Mouse (Mus musculus) forebrain, embryonic 11.5 days (tissue): ENCODE data around the gene Mrpl54. TPM values are rescaled to one million over a fixed set of nuclear protein-coding genes. Genes with fewer than 3 reads are reported as not detected.
A peak's percentile ranks its signal among the peaks of the same experiment; 100 is the strongest.

Experiments
- ATAC-seq: fragments of 200-750 bp; cut with Nextera tagmentation; replicated peaks from 2 replicates; pipeline ENCODE4 v1.8.0; 2017; ENCODE audit warnings: moderate TSS enrichment; ENCODE audit not compliant: low FRiP score
- DNase-seq: peaks from one replicate; pipeline ENCODE4 v3.0.0-alpha.2; 2017; ENCODE audit warnings: low spot score
- H3K27ac ChIP-seq: fragments of 300-500 bp; sonication (generic); 2 replicates; pipeline ENCODE4 v1.5.1; 2014; ENCODE audit warnings: low read depth, low read length
- H3K27me3 ChIP-seq: fragments of 300-500 bp; sonication (generic); 2 replicates; pipeline ENCODE4 v1.6.1; 2014; ENCODE audit warnings: mild to moderate bottlenecking, low read length, mixed read lengths; ENCODE audit not compliant: control insufficient read depth, insufficient read depth
- H3K36me3 ChIP-seq: fragments of 300-500 bp; sonication (generic); 2 replicates; pipeline ENCODE4 v1.6.1; 2014; ENCODE audit warnings: mild to moderate bottlenecking, low read length, moderate library complexity, mixed read lengths; ENCODE audit not compliant: control insufficient read depth, insufficient read depth
- H3K4me1 ChIP-seq: fragments of 300-500 bp; sonication (generic); replicated peaks from 2 replicates; pipeline ENCODE4 v1.6.1; 2014; ENCODE audit warnings: low read length, mixed read lengths; ENCODE audit not compliant: control insufficient read depth, insufficient read depth
- H3K4me2 ChIP-seq: fragments of 300-500 bp; sonication (generic); 2 replicates; pipeline ENCODE4 v1.6.1; 2014; ENCODE audit warnings: low read depth, mild to moderate bottlenecking, low read length, moderate library complexity, mixed read lengths; ENCODE audit not compliant: severe bottlenecking
- H3K4me3 ChIP-seq: fragments of 300-500 bp; sonication (generic); 2 replicates; pipeline ENCODE4 v1.5.1; 2014; ENCODE audit warnings: low read depth, low read length
- H3K9ac ChIP-seq: fragments of 300-500 bp; sonication (generic); 2 replicates; pipeline ENCODE4 v1.6.1; 2014; ENCODE audit warnings: low read length
- H3K9me3 ChIP-seq: fragments of 300-500 bp; sonication (generic); 2 replicates; pipeline ENCODE4 v1.6.1; 2016; ENCODE audit warnings: low read length, mixed read lengths; ENCODE audit not compliant: control insufficient read depth
- WGBS: fragments of 180-500 bp; shearing (Covaris S2); extraction: QIAGEN DNeasy Blood & Tissue Kit; methylation state at CpG from one replicate; pipeline ENCODE4 v1.1.7; 2014; 5-methylcytosine and 5-hydroxymethylcytosine counted together
- polyA plus RNA-seq: library from polyadenylated mRNA; unstranded; fragments of >200 nt; fragmentation: Nextera tagmentation; extraction: Ambion mirVana; gene quantifications from 2 replicates; pipeline ENCODE4 v1.2.1, GENCODE M21; 2014

Mrpl54 gene
- polyA plus RNA-seq, 1 experiment from 2014 or later: 147 TPM

- no peaks in the 10 kb centered on the region; the same call in 1 of the 2 replicates for H3K4me1 ChIP-seq
- no peak overlapping the region for H3K27ac ChIP-seq
- DNase-seq: peak; percentile 77
- no peak overlapping the region for H3K4me3 ChIP-seq
- H3K27me3 ChIP-seq: no peaks in the 10 kb centered on the region
- H3K4me2 ChIP-seq: no peak overlapping the region
- H3K9ac ChIP-seq: no peak overlapping the region; the same call in 1 of the 2 replicates
- H3K9me3 ChIP-seq: no peaks in the 10 kb centered on the region
- peak; percentile 61; the same call in 1 of the 2 replicates for ATAC-seq
- peaks cover 17% of the 10 kb centered on the region for H3K36me3 ChIP-seq
- WGBS: 31% methylated on average over 6 of the region's 9 CpGs
Measured at GRCm38 (mm10) chr10:81304597-81305238, 38.0 kb upstream of the Mrpl54 start.

- no peak overlapping the region for H3K27ac ChIP-seq
- 83% methylated on average over 7 of the region's 7 CpGs for WGBS
- no peaks in the 10 kb centered on the region for H3K9me3 ChIP-seq
- no peak for DNase-seq
- no peak overlapping the region for H3K4me2 ChIP-seq
- no peak overlapping the region for H3K9ac ChIP-seq
- H3K4me3 ChIP-seq: no peak overlapping the region
- peaks cover 13% of the 10 kb centered on the region for H3K36me3 ChIP-seq
- H3K4me1 ChIP-seq: no peaks in the 10 kb centered on the region; the same call in 1 of the 2 replicates
- no peaks in the 10 kb centered on the region for H3K27me3 ChIP-seq
- no peak for ATAC-seq
Measured at GRCm38 (mm10) chr10:81303761-81304160, 37.0 kb upstream of the Mrpl54 start.

GRCm38 (mm10) chr10:81303258-81303657 is 36.5 kb upstream of the Mrpl54 start:
- H3K36me3 ChIP-seq: peaks cover 13% of the 10 kb centered on the region
- H3K4me3 ChIP-seq: no peak overlapping the region
- no peaks in the 10 kb centered on the region; the same call in 1 of the 2 replicates for H3K4me1 ChIP-seq
- H3K27ac ChIP-seq: no peak overlapping the region
- no peak overlapping the region for H3K4me2 ChIP-seq
- H3K9me3 ChIP-seq: no peaks in the 10 kb centered on the region
- ATAC-seq (no peak), DNase-seq (no peak)
- H3K9ac ChIP-seq: no peak overlapping the region
- 78% methylated on average over 10 of the region's 10 CpGs for WGBS
- no peaks in the 10 kb centered on the region for H3K27me3 ChIP-seq

DNA sequence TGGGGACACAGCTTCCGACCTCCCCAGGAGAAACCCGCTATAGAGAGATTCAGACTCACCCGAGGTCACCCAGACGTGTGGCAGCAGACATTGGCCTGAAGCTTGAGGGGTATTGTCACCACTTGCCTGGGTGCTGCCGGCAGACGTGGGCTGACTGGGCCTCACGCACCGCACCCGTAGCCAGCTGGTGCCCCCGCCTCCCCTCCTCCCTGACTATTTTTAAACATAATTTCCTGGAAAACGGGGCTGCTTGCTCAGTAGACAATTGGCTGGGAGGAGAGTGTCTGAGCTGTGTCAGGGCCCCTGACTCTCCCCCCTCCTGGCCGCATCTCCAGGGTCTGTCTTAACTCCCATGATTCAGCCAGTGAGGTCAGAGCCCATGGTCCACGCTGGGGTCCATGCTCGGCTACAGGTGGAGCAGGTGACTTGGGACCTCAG is 36.1 kb upstream of the Mrpl54 start:
- no peaks in the 10 kb centered on the region for H3K27me3 ChIP-seq
- 82% methylated on average over 14 of the region's 14 CpGs for WGBS
- H3K4me2 ChIP-seq: no peak overlapping the region
- DNase-seq (no peak), ATAC-seq (no peak)
- H3K9ac ChIP-seq: no peak overlapping the region
- peaks cover 8% of the 10 kb centered on the region; the same call in 1 of the 2 replicates for H3K36me3 ChIP-seq
- H3K27ac ChIP-seq: no peak overlapping the region
- no peaks in the 10 kb centered on the region; the same call in 1 of the 2 replicates for H3K4me1 ChIP-seq
- no peak overlapping the region for H3K4me3 ChIP-seq
- no peaks in the 10 kb centered on the region for H3K9me3 ChIP-seq

DNA sequence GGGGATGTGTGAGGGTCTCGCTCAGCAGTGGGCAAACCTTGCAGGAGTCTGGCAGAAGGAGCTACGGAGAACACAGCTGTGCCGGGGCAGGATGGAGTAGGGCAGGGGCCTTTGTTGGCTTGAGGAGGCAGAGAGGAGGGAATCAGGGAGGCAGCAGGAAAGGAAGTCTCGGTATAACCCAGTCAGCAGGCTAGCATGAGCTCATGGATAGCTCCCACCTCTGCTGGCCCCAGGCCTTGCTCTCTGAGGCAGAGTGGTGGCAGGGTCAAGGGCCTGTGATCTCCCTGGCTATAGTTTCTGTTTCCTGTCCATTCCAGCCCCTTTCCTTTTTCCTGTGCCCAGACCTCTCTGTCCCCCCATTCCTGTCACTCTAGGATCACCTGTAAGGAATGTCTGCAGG is 35.6 kb upstream of the Mrpl54 start:
- ATAC-seq: no peak

GRCm38 (mm10) chr10:81301321-81301720 is 34.6 kb upstream of the Mrpl54 start:
- no peaks in the 10 kb centered on the region for H3K27me3 ChIP-seq
- H3K4me1 ChIP-seq: peaks cover 2% of the 10 kb centered on the region; the same call in 1 of the 2 replicates
- WGBS: 85% methylated on average over 9 of the region's 9 CpGs
- no peaks in the 10 kb centered on the region for H3K9me3 ChIP-seq
- no peak overlapping the region for H3K27ac ChIP-seq
- DNase-seq (no peak), ATAC-seq (no peak)
- H3K36me3 ChIP-seq: no peaks in the 10 kb centered on the region
- H3K4me3 ChIP-seq: no peak overlapping the region
- no peak overlapping the region for H3K4me2 ChIP-seq
- no peak overlapping the region for H3K9ac ChIP-seq

More for the DNA sequence above, 35.6 kb upstream of the Mrpl54 start:
- 76% methylated on average over 4 of the region's 4 CpGs for WGBS
- Histone ChIP-seq H3K27ac (no peak overlapping the region), H3K4me3 (no peak overlapping the region), H3K36me3 (peaks cover 5% of the 10 kb centered on the region; the same call in 1 of the 2 replicates), H3K9ac (0 out of 2 replicates have a peak overlapping the region, but pooled peaks have one; percentile 6), H3K9me3 (no peaks in the 10 kb centered on the region), H3K4me1 (peaks cover under 1% of the 10 kb centered on the region; the same call in 1 of the 2 replicates), H3K4me2 (no peak overlapping the region), H3K27me3 (no peaks in the 10 kb centered on the region)
- no peak for DNase-seq

- Histone ChIP-seq H3K27ac (no peak overlapping the region), H3K4me3 (no peak overlapping the region), H3K9ac (no peak overlapping the region), H3K36me3 (no peaks in the 10 kb centered on the region), H3K9me3 (no peaks in the 10 kb centered on the region), H3K4me1 (peaks cover 2% of the 10 kb centered on the region; the same call in 1 of the 2 replicates), H3K27me3 (no peaks in the 10 kb centered on the region), H3K4me2 (no peak overlapping the region)
- DNase-seq (no peak), ATAC-seq (no peak)
- WGBS: 86% methylated on average over 9 of the region's 9 CpGs
Measured at GRCm38 (mm10) chr10:81300352-81300907, 33.7 kb upstream of the Mrpl54 start.

GRCm38 (mm10) chr10:81299585-81300351 is 33.0 kb upstream of the Mrpl54 start:
- DNase-seq: no peak
- Histone ChIP-seq H3K4me2 (no peak overlapping the region), H3K27me3 (no peaks in the 10 kb centered on the region), H3K4me1 (peaks cover 4% of the 10 kb centered on the region; the same call in 1 of the 2 replicates), H3K9ac (no peak overlapping the region), H3K9me3 (no peaks in the 10 kb centered on the region), H3K36me3 (no peaks in the 10 kb centered on the region), H3K4me3 (no peak overlapping the region), H3K27ac (no peak overlapping the region)
- 92% methylated on average over 14 of the region's 14 CpGs for WGBS
- no peak for ATAC-seq
